Mouse (Mus musculus) heart, embryonic 11.5 days (tissue): ENCODE data around the gene Tespa1. TPM values are rescaled to one million over a fixed set of nuclear protein-coding genes. Genes with fewer than 3 reads are reported as not detected.
A peak's percentile ranks its signal among the peaks of the same experiment; 100 is the strongest.
"Not testable (repeated sequence)": the region's sequence is repeated elsewhere in the genome, so short reads cannot be mapped to it uniquely, and the experiment has no call there.

Source experiments
- ATAC-seq: fragments of 200-750 bp; cut with Nextera tagmentation; replicated peaks from 2 replicates; pipeline ENCODE4 v1.8.0; 2017; ENCODE audit warnings: moderate library complexity; ENCODE audit not compliant: insufficient number of reproducible peaks, low FRiP score, low TSS enrichment
- H3K27ac ChIP-seq: fragments of 300-500 bp; sonication (generic); 2 replicates; pipeline ENCODE4 v1.5.1; 2014; ENCODE audit warnings: mild to moderate bottlenecking, low read depth, low read length
- H3K27me3 ChIP-seq: fragments of 300-500 bp; sonication (generic); 2 replicates; pipeline ENCODE4 v1.6.1; 2014; ENCODE audit warnings: mild to moderate bottlenecking, low read length, mixed read lengths; ENCODE audit not compliant: control insufficient read depth, insufficient read depth
- H3K36me3 ChIP-seq: fragments of 300-500 bp; sonication (generic); 2 replicates; pipeline ENCODE4 v1.6.1; 2014; ENCODE audit warnings: mild to moderate bottlenecking, low read length, moderate library complexity, mixed read lengths; ENCODE audit not compliant: control insufficient read depth, insufficient read depth
- H3K4me1 ChIP-seq: fragments of 300-500 bp; sonication (generic); 2 replicates; pipeline ENCODE4 v1.6.1; 2014; ENCODE audit warnings: low read length; ENCODE audit not compliant: control insufficient read depth, insufficient read depth
- H3K4me2 ChIP-seq: fragments of 300-500 bp; sonication (generic); 2 replicates; pipeline ENCODE4 v1.6.1; 2014; ENCODE audit warnings: mild to moderate bottlenecking, moderate library complexity
- H3K4me3 ChIP-seq: fragments of 300-500 bp; sonication (generic); 2 replicates; pipeline ENCODE4 v1.5.1; 2014; ENCODE audit warnings: low read depth, low read length
- H3K9ac ChIP-seq: fragments of 300-500 bp; sonication (generic); 2 replicates; pipeline ENCODE4 v1.6.1; 2014; ENCODE audit warnings: mild to moderate bottlenecking, low read depth, low read length, moderate library complexity
- H3K9me3 ChIP-seq: fragments of 300-500 bp; sonication (generic); replicated peaks from 2 replicates; pipeline ENCODE4 v1.6.1; 2016; ENCODE audit warnings: low read length; ENCODE audit not compliant: control insufficient read depth
- WGBS: fragments of 180-500 bp; shearing (Covaris S2); extraction: QIAGEN DNeasy Blood & Tissue Kit; methylation state at CpG from one replicate; pipeline ENCODE4 v1.1.7; 2014; ENCODE audit not compliant: insufficient replicate concordance; 5-methylcytosine and 5-hydroxymethylcytosine counted together
- polyA plus RNA-seq: library from polyadenylated mRNA; unstranded; fragments of >200 nt; fragmentation: Nextera tagmentation; extraction: Ambion mirVana; gene quantifications from 2 replicates; pipeline ENCODE4 v1.2.1, GENCODE M21; 2014

Tespa1 gene
- polyA plus RNA-seq, result 0.46 TPM in 1 of 2 replicates, not detected in the other

DNA sequence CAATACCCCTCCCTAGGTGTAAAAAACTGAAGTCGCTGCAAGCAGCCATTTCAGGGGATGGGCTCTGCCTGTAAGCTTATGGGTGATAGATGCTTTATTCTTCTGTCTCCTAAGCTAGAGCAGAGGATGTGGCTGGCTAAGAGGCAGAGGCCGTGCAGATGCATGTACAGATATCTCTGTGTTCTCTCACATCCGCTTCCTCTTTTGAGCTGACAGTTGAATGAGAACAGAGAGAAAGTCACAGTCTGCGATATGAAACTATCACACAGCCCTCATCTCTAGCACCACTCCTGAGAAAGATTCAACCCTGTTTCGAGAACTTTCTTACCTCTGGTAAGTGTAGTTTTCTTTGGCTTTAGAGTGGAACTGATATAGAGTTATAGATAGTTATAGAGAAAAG lies at the start of gene Tespa1:
Gene Tespa1, plus strand, starts transcription at position 234 of the 400 bp plus-strand sequence.
- WGBS, result 69% methylated on average over 5 of the region's 5 CpGs
- Histone ChIP-seq H3K4me3 (no peak within 1 kb of the TSS), H3K36me3 (no peaks in the 10 kb centered on the region), H3K9me3 (no peaks in the 10 kb centered on the region), H3K27ac (no peak within 1 kb of the TSS), H3K4me1 (no peaks in the 10 kb centered on the region), H3K9ac (no peak within 1 kb of the TSS), H3K4me2 (no peak within 1 kb of the TSS), H3K27me3 (no peaks in the 10 kb centered on the region)
- no peak for ATAC-seq

DNA sequence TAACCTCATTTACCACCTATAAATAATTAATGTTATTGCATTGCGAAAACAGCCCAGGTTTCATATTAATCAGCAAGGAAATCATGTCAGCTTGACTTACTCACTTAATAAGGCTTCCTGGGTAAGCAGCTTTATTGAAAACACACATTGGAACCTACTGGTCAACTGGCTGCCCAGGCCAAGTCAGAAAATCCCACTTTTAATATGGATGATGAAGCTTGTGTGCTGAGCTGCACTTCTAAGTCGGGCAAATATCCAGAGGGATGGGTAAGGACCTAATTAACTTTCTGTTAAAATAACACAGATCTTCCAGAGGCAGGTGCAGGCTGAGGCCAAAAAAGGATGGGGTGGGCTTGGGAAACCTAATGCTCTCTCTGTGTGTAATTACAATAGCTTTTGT lies 46.9 kb upstream of the Tespa1 start:
- no peak overlapping the region for H3K9ac ChIP-seq
- ATAC-seq, result no peak
- H3K27ac ChIP-seq, result no peak overlapping the region
- no peak overlapping the region for H3K4me3 ChIP-seq
- WGBS, result 68% methylated on average over 2 of the region's 2 CpGs
- no peaks in the 10 kb centered on the region for H3K9me3 ChIP-seq
- H3K27me3 ChIP-seq, result no peaks in the 10 kb centered on the region
- no peaks in the 10 kb centered on the region for H3K36me3 ChIP-seq
- no peaks in the 10 kb centered on the region for H3K4me1 ChIP-seq
- no peak overlapping the region for H3K4me2 ChIP-seq

DNA sequence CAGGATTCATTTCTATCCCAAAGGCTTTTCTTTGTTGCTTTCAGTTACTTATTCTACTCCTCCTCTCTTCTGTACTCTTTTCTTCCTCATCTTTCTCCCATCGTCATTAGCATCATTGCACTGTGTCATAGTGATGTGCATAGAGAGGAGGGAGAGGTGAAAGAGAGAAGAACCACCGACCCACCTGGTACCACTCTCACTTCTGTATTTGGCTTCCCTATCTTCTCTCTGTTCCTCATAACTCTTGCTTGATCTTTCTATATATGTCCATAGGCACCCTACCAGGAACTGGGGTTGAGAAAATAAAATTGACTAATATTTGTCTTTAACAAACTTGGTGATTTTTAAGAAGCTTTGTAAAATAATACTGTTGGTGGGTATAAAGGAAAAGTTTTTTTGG lies 46.2 kb upstream of the Tespa1 start:
- WGBS, result 61% methylated on average over 2 of the region's 2 CpGs
- Histone ChIP-seq H3K36me3 (no peaks in the 10 kb centered on the region), H3K9me3 (no peaks in the 10 kb centered on the region), H3K4me3 (no peak overlapping the region), H3K9ac (no peak overlapping the region), H3K4me2 (no peak overlapping the region), H3K27me3 (no peaks in the 10 kb centered on the region), H3K27ac (no peak overlapping the region), H3K4me1 (no peaks in the 10 kb centered on the region)
- ATAC-seq, result no peak

DNA sequence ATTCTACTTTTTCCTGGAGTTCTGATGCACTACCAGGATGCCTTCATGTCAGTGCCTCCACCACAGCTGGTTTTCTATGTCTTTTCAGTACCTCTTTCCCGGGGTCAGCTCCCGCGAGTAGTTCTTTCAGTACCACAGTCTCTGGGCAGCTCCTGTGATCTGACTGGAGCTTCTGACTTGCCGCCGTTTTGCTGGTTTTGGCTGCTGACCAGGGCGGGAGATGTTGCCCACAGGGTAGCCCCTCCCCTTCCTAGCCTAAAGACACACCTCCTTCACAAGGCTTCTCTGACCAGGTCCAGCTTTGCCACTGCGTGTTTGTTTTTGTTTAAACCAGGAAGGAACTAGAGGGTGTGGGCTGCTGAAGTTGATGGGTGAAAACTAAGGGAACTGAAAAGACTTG lies 42.6 kb upstream of the Tespa1 start, which contains the start of gene Neurod4:
Gene Neurod4, minus strand, starts transcription at position 175 of the 400 bp plus-strand sequence.
- no peak within 1 kb of the TSS for H3K4me3 ChIP-seq
- under 1% methylated on average over 7 of the region's 7 CpGs for WGBS
- no peaks in the 10 kb centered on the region for H3K27me3 ChIP-seq
- peak; percentile 82 for ATAC-seq
- no peaks in the 10 kb centered on the region for H3K9me3 ChIP-seq
- H3K27ac ChIP-seq, result no peak within 1 kb of the TSS
- H3K36me3 ChIP-seq, result no peaks in the 10 kb centered on the region
- H3K9ac ChIP-seq, result no peak within 1 kb of the TSS
- no peaks in the 10 kb centered on the region for H3K4me1 ChIP-seq
- H3K4me2 ChIP-seq, result no peak within 1 kb of the TSS

DNA sequence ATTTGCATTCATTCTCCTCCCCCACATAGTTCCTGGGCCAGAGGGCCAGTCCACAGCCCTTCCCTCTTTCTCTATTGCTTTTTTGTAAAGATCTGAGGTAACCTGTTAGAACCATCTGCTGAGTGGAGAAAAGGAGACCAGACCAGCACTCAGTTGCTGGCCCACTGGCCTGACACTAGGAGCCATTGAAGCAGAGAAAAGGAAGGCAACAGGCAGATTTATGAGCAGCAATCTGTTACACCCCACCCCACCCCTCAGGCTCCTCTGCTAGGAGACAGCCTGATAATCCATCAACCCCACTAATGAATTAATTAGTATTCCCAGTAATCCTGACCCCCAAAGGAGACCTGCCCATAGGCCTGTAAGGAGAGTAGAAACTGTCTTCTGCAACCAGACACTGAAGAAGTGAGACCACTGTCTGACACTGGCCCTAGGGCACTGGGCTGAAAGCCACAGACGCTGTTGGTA lies 40.7 kb upstream of the Tespa1 start:
- 8% methylated on average over 1 of the region's 1 CpGs for WGBS
- no peak for ATAC-seq
- H3K36me3 ChIP-seq, result no peaks in the 10 kb centered on the region

DNA sequence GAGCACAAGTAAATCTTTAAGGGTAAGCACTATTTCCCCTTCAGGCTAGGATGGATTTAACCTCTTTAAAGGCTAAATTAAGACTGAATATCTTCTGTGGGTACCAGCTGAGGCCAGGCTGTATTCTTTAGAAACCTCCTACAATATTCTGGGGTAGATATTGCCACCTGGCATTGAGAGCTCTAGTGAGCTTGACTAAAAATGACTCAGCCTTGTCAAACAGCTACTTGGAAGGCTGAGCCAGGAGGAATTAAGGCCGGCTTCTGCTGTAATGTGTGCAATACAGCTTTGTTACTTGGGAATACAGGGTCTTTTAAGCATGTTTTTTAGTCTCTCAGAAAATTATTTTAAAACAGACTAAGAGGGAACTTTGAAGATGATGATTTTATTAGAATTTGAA lies 35.5 kb upstream of the Tespa1 start:
- no peak overlapping the region for H3K9ac ChIP-seq
- no peaks in the 10 kb centered on the region for H3K36me3 ChIP-seq
- H3K27me3 ChIP-seq, result no peaks in the 10 kb centered on the region
- H3K27ac ChIP-seq, result no peak overlapping the region
- no peaks in the 10 kb centered on the region for H3K9me3 ChIP-seq
- 41% methylated on average over 1 of the region's 1 CpGs for WGBS
- H3K4me2 ChIP-seq, result no peak overlapping the region
- no peaks in the 10 kb centered on the region for H3K4me1 ChIP-seq
- H3K4me3 ChIP-seq, result no peak overlapping the region
- ATAC-seq, result no peak

More for the DNA sequence above, 40.7 kb upstream of the Tespa1 start:
- Histone ChIP-seq H3K4me1 (no peaks in the 10 kb centered on the region), H3K4me2 (no peak overlapping the region), H3K9me3 (no peaks in the 10 kb centered on the region), H3K27me3 (no peaks in the 10 kb centered on the region), H3K9ac (no peak overlapping the region), H3K4me3 (no peak overlapping the region), H3K27ac (no peak overlapping the region)

DNA sequence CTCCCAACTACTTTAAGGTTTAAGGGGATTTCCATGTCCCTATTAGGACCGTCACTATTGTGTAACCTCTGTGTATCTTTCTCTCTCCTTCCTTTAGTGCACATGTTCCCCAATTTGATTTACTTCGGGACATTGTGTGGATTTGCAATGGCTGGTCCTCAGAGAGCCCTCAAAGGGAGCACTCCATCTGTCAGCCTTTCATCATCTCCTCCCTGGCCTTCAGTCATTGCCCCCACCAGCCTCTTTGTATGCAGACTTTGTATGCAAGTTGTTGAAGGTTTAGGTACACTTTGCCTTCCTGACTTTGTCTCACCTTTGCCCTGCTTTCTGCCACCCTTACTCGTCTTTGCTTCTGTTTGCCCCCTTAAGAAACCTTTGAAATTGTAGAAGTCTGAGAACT lies 34.7 kb upstream of the Tespa1 start:
- Histone ChIP-seq H3K9ac (no peak overlapping the region), H3K4me2 (no peak overlapping the region), H3K4me3 (no peak overlapping the region), H3K27me3 (no peaks in the 10 kb centered on the region), H3K9me3 (no peaks in the 10 kb centered on the region), H3K36me3 (no peaks in the 10 kb centered on the region), H3K4me1 (no peaks in the 10 kb centered on the region), H3K27ac (no peak overlapping the region)
- WGBS, result 58% methylated on average over 3 of the region's 3 CpGs
- ATAC-seq, result no peak

DNA sequence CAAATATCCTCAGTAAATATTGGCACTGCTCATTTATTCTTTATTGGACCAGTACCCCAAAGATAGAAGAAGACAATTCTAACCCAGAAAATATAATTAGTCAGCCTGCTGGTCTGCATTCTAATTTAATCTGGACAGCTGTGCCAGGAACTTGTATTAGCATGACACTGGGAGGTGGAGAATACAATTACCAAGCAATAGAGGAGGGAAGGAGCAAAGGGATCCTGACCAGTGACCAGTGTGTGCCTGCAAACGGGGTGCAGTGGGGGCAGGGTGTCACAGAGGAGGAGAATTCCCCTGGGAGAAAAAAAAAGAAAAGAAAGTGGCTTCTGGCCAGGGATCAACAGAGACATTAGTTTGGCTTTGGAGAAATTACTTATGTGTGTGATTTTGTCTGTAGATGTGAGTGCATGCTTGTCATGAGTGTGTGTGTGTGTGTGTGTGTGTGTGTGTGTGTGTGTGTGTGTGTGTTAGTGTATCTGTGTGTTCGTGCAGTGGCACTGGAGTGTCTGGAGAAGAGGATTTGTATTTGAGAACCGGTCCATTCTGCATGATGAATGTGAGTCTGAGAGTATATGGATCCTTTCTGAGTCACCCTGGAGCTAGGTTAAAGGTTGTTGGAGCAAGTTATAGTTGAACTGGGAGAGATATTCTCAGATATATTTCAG lies 28.8 kb upstream of the Tespa1 start:
- no peaks in the 10 kb centered on the region for H3K27me3 ChIP-seq
- ATAC-seq, result no peak
- no peak overlapping the region for H3K4me2 ChIP-seq
- H3K36me3 ChIP-seq, result no peaks in the 10 kb centered on the region
- H3K27ac ChIP-seq, result no peak overlapping the region
- no peak overlapping the region for H3K9ac ChIP-seq
- H3K4me1 ChIP-seq, result no peaks in the 10 kb centered on the region
- H3K4me3 ChIP-seq, result no peak overlapping the region
- H3K9me3 ChIP-seq, result no peaks in the 10 kb centered on the region
- 19% methylated on average over 3 of the region's 3 CpGs for WGBS

DNA sequence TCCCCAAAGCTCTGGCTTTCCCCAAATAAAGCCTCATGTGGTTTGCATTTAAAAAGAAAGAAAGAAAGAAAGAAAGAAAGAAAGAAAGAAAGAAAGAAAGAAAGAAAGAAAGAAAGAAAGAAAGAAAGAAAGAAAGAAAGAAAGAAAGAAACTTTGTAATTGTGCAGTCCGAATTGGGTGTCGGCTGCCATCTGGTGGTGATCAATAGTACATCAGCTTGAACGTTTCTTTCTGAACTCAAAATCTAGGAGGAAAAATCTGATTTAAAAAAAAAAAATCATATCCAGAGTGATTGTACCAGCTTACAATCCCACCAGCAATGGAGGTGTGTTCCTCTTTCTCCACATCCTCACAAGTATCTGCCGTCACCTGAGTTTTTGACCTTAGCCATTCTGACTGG lies 23.9 kb upstream of the Tespa1 start:
- not testable (repeated sequence) for ATAC-seq, H3K4me3 ChIP-seq, H3K27me3 ChIP-seq, H3K9ac ChIP-seq, H3K36me3 ChIP-seq, H3K4me2 ChIP-seq, H3K27ac ChIP-seq, H3K9me3 ChIP-seq, H3K4me1 ChIP-seq
- WGBS, result 16% methylated on average over 4 of the region's 4 CpGs
